Mouse (Mus musculus) midbrain, embryonic 16.5 days (tissue): Measurements from ENCODE around the gene Galnt2. TPM values are rescaled to one million over a fixed set of nuclear protein-coding genes. Genes with fewer than 3 reads are reported as not detected.

Source experiments
- ATAC-seq: fragments of 200-750 bp; cut with Nextera tagmentation; 2 replicates; pipeline ENCODE4 v1.8.0; 2017; ENCODE audit warnings: moderate TSS enrichment
- H3K27ac ChIP-seq: fragments of 300-500 bp; sonication (generic); 2 replicates; pipeline ENCODE4 v1.5.1; 2014; ENCODE audit warnings: mild to moderate bottlenecking, low read length, mixed read lengths
- H3K27me3 ChIP-seq: fragments of 300-500 bp; sonication (generic); 2 replicates; pipeline ENCODE4 v1.6.1; 2014; ENCODE audit warnings: low read depth, low read length, mixed read lengths; ENCODE audit not compliant: control insufficient read depth, insufficient read depth
- H3K36me3 ChIP-seq: fragments of 300-500 bp; sonication (generic); 2 replicates; pipeline ENCODE4 v1.6.1; 2014; ENCODE audit warnings: mild to moderate bottlenecking, low read length, moderate library complexity, mixed read lengths; ENCODE audit not compliant: control insufficient read depth, insufficient read depth
- H3K4me1 ChIP-seq: fragments of 300-500 bp; sonication (generic); 2 replicates; pipeline ENCODE4 v1.6.1; 2014; ENCODE audit warnings: mild to moderate bottlenecking, low read length, mixed read lengths; ENCODE audit not compliant: control insufficient read depth, insufficient read depth
- H3K4me2 ChIP-seq: fragments of 300-500 bp; sonication (generic); 2 replicates; pipeline ENCODE4 v1.6.1; 2014; ENCODE audit warnings: mild to moderate bottlenecking, low read length, mixed read lengths
- H3K4me3 ChIP-seq: fragments of 300-500 bp; sonication (generic); 2 replicates; pipeline ENCODE4 v1.5.1; 2014; ENCODE audit warnings: low read depth, mild to moderate bottlenecking, low read length, moderate library complexity, mixed read lengths
- H3K9ac ChIP-seq: fragments of 300-500 bp; sonication (generic); 2 replicates; pipeline ENCODE4 v1.6.1; 2014; ENCODE audit warnings: low read depth, low read length, mixed read lengths
- H3K9me3 ChIP-seq: fragments of 300-500 bp; sonication (generic); replicated peaks from 2 replicates; pipeline ENCODE4 v1.6.1; 2014; ENCODE audit warnings: mild to moderate bottlenecking, low read length, mixed read lengths; ENCODE audit not compliant: control insufficient read depth, poor library complexity, severe bottlenecking
- WGBS: fragments of 180-500 bp; shearing (Covaris S2); extraction: QIAGEN DNeasy Blood & Tissue Kit; methylation state at CpG from one replicate; pipeline ENCODE4 v1.1.7; 2014; 5-methylcytosine and 5-hydroxymethylcytosine counted together
- polyA plus RNA-seq: library from polyadenylated mRNA; unstranded; fragments of >200 nt; fragmentation: Nextera tagmentation; extraction: Ambion mirVana; gene quantifications from 2 replicates; pipeline ENCODE4 v1.2.1, GENCODE M21; 2015

Galnt2 gene
- polyA plus RNA-seq, 1 experiment from 2014 or later: 45.7 TPM

DNA sequence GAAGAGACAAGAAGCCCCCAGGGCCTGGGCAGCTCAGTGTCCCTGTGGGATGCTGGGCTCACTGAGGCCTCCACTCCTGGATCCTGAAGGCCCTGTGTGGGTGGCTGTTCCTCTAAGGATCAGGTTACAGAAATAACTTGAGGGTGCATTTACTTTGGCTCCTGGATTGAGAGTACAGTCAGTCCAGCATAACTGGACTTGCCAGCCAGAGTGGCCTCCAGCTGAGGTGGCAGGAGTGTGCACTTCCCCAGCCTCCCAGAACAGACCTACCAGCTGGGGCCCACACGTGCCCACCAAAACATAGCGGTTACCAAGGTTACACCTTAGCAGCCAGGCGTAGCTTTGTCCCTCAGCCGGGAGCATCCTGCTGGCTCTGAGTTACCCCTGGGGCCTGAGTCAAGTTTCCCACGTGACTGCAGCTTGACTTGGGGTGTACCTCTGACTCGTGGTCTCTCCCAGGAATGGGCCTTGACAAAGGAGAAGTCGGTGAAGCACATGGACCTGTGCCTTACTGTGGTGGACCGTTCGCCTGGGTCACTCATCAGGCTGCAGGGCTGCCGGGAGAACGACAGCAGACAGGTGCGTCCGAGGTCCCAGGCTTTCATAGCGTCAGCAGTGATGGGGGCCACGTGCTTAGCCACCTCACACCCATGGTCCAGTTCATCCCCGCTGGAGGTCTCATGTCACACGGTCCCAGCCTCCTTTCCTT, 109.3 kb downstream of the Galnt2 start:
- Histone ChIP-seq H3K9ac (no peak overlapping the region), H3K27ac (no peak overlapping the region), H3K27me3 (no peaks in the 10 kb centered on the region), H3K36me3 (peaks cover 31% of the 10 kb centered on the region), H3K9me3 (no peaks in the 10 kb centered on the region), H3K4me2 (no peak overlapping the region), H3K4me1 (no peaks in the 10 kb centered on the region; the same call in 1 of the 2 replicates), H3K4me3 (no peak overlapping the region)
- ATAC-seq: no peak; the same call in 1 of the 2 replicates
- 58% methylated on average over 17 of the region's 17 CpGs for WGBS

DNA sequence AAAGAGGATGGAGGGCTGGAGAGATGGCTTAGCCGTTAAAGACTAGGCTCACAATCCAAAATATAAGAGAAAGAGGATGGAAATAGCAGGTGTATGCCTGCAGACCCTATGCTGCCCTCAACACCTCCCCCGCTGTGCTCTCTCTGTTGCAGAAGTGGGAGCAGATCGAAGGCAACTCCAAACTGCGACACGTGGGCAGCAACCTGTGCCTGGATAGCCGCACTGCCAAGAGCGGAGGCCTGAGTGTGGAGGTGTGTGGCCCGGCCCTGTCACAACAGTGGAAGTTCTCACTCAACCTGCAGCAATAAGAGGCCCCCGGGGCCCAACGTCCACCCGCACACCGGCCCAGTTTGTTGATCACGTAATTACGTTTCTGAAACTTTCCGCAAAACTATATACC, 112.0 kb downstream of the Galnt2 start:
- Histone ChIP-seq H3K36me3 (peaks cover 29% of the 10 kb centered on the region), H3K4me1 (no peaks in the 10 kb centered on the region; the same call in 1 of the 2 replicates), H3K9ac (no peak overlapping the region), H3K4me3 (no peak overlapping the region), H3K4me2 (no peak overlapping the region), H3K27ac (no peak overlapping the region), H3K27me3 (no peaks in the 10 kb centered on the region), H3K9me3 (no peaks in the 10 kb centered on the region)
- no peak for ATAC-seq
- WGBS: 96% methylated on average over 15 of the region's 15 CpGs

DNA sequence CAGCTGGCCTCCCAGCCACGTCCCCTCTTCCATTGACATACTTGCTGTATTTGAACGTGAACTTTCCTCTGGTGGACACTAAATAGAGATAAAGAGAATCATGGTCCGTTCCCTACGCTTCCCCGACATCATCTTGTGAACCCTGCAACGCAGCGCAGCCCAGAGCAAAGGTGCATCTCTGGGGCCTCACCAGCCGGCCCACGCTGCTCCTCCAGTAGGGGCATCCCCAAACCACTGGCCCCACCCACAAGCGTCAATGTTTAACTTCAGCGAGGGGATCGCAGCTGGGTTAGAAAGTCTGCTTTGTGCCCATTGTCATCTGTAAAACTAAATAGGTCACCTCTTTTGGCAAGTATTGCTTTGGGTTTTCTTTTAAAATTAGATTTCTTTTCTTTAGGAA, 112.8 kb downstream of the Galnt2 start:
- Histone ChIP-seq H3K27me3 (no peaks in the 10 kb centered on the region), H3K9me3 (no peaks in the 10 kb centered on the region), H3K4me1 (no peaks in the 10 kb centered on the region; the same call in 1 of the 2 replicates), H3K4me3 (no peak overlapping the region), H3K4me2 (no peak overlapping the region), H3K9ac (no peak overlapping the region), H3K27ac (no peak overlapping the region), H3K36me3 (peaks cover 20% of the 10 kb centered on the region)
- ATAC-seq: no peak
- 95% methylated on average over 12 of the region's 12 CpGs for WGBS

DNA sequence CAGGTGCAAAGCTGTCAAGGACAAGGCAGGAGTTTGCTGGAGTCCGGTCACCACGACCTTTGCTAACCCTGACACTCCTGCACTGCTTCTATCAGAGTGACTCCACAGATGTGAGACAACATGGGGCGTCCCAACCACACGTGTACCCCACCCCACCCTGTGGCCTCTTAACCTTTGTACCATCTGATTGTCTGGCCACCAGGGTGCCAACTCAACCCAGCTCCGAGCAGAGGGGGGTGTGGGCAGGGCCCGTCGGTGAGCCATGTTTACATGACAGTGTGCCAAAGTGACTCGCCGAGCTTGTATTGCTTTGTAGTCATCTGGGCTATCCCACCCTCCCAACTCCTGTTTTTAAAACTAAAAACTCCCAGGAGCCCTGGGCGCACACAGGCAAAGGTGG, 113.9 kb downstream of the Galnt2 start:
- Histone ChIP-seq H3K4me1 (no peaks in the 10 kb centered on the region; the same call in 1 of the 2 replicates), H3K27me3 (no peaks in the 10 kb centered on the region), H3K27ac (no peak overlapping the region), H3K36me3 (peaks cover 20% of the 10 kb centered on the region), H3K4me3 (no peak overlapping the region), H3K4me2 (no peak overlapping the region), H3K9me3 (no peaks in the 10 kb centered on the region), H3K9ac (no peak overlapping the region)
- 82% methylated on average over 10 of the region's 10 CpGs for WGBS
- no peak for ATAC-seq

DNA sequence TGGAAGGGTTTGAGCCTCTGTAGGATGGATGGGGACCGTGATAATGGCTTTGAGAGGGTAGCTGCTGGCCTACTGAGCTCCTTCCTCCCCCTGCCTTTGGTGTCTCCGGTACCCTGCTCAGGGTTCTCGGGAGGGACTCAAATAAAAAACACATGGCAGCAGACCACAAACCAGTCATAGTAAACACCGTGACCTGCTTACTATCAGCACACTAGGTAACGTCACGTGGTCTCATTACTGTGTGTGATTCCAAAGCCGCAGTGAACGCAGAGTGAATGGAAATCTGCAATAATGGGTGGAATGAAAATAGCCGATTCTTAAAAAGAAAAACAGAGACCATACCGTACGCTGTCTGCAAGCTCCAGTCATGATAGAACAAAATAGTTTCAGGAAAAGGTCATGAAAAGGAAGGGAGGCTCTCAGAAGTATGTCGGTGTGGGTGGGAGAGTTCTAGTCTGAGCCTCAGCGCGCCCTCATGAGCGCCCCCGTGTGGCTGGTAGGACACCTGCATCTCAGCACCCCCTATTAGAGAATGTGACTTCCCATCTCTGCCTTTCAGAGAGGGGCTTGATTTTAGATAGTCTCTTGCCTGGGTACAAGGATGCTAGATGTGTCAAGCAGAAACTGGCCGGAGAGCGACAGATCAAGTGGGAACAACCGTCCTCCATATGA, 115.8 kb downstream of the Galnt2 start:
- Histone ChIP-seq H3K27ac (no peak overlapping the region), H3K27me3 (no peaks in the 10 kb centered on the region), H3K36me3 (peaks cover 14% of the 10 kb centered on the region; the same call in 1 of the 2 replicates), H3K9me3 (no peaks in the 10 kb centered on the region), H3K9ac (no peak overlapping the region; the same call in 1 of the 2 replicates), H3K4me1 (no peaks in the 10 kb centered on the region), H3K4me3 (no peak overlapping the region), H3K4me2 (no peak overlapping the region)
- peak; percentile 52; the same call in 1 of the 2 replicates for ATAC-seq
- 45% methylated on average over 19 of the region's 19 CpGs for WGBS

DNA sequence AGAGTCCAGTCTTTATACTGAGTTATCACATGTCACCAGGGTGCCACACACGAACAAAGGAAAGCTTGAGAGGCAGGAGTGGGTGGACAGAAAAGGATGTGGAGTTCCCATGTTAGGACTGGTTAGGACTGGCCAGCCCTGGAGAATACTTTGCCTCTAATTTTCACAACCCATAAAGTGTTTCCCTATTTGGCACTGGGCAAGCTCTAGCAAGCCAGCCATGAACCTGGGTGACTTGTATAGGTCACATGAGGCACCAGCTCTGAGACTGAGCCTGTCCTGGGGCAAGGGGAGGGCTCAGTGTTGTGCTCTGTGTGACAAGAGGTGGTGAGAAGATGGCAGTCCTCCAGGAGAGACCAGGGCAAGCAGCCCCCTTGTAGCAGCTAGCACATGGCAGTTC, 116.9 kb downstream of the Galnt2 start:
- no peak for ATAC-seq

DNA sequence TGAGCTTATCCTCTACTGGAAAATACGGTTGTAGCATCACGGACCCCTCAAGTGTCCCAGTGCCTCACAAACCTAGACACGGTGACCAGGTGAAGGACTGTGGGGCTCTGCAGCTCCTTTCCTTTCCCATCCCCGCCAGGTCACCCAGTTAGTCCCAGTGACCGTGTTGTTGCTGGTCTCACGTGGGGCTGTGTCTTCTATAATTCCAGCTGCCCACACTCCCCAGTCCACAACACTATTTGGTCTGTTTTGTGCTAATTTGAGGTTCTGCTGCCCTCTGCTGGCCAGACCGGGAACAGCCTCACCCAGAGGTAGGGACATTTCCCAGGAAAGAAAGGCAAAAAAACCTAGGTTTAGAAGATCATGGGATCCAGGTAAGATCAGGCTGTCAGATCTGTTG, 118.5 kb downstream of the Galnt2 start:
- peak; percentile 40; the same call in 1 of the 2 replicates for ATAC-seq
- Histone ChIP-seq H3K9ac (no peak overlapping the region), H3K4me3 (no peak overlapping the region), H3K4me1 (no peaks in the 10 kb centered on the region), H3K36me3 (peaks cover 4% of the 10 kb centered on the region; the same call in 1 of the 2 replicates), H3K27ac (no peak overlapping the region), H3K9me3 (no peaks in the 10 kb centered on the region), H3K4me2 (no peak overlapping the region), H3K27me3 (no peaks in the 10 kb centered on the region)
- 40% methylated on average over 7 of the region's 7 CpGs for WGBS

More for the DNA sequence above, 116.9 kb downstream of the Galnt2 start:
- H3K4me1 ChIP-seq: no peaks in the 10 kb centered on the region
- WGBS: 36% methylated on average over 1 of the region's 1 CpGs
- no peak overlapping the region for H3K4me3 ChIP-seq
- H3K9ac ChIP-seq: no peak overlapping the region
- H3K27ac ChIP-seq: no peak overlapping the region
- H3K4me2 ChIP-seq: no peak overlapping the region
- H3K36me3 ChIP-seq: peaks cover 11% of the 10 kb centered on the region; the same call in 1 of the 2 replicates
- H3K27me3 ChIP-seq: no peaks in the 10 kb centered on the region
- no peaks in the 10 kb centered on the region for H3K9me3 ChIP-seq

DNA sequence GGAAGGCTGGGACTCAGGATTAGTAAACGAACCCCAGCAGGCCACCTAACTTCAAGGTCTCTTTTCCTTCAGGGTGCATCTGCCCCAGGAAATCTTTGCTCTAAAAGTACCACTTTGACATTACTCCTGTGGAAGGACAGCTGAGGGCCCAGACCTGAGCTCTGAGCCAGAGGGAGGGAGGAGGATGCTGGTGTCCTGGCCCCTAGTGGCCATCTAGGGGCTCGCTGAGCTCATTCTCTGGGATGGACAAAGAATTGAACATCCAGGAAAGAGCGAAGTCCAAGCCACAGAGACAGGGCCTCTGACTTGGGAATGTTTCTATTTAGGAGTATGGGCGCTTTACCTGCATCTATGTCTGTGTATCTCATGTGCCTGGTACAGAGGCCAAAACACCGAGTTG, 120.4 kb downstream of the Galnt2 start:
- 66% methylated on average over 5 of the region's 5 CpGs for WGBS
- no peak overlapping the region for H3K9ac ChIP-seq
- H3K27ac ChIP-seq: no peak overlapping the region
- H3K27me3 ChIP-seq: no peaks in the 10 kb centered on the region
- no peaks in the 10 kb centered on the region for H3K4me1 ChIP-seq
- no peaks in the 10 kb centered on the region for H3K9me3 ChIP-seq
- H3K4me3 ChIP-seq: no peak overlapping the region
- no peak for ATAC-seq
- H3K4me2 ChIP-seq: no peak overlapping the region
- no peaks in the 10 kb centered on the region for H3K36me3 ChIP-seq

DNA sequence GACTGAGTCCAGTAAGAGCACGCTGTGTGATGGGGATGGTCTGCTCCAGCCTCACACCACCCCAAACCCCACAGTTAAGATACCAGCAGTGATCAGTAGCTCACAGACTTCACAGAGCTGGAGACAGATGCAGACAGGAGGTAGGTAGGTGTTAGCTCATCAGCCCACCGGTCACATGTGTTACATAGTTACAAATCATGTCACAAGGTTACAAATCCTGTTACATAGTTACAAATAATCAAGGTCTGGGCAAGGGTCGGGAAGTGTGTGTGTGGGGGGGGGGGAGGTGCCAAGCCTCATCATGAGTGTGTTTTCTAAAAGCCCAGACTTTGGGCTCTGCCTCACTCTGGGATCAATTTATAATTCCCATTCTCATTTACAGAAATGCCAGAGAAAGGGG, 129.7 kb downstream of the Galnt2 start:
- no peaks in the 10 kb centered on the region for H3K4me1 ChIP-seq
- no peak for ATAC-seq

More for the DNA sequence above, 129.7 kb downstream of the Galnt2 start:
- Histone ChIP-seq H3K36me3 (no peaks in the 10 kb centered on the region), H3K4me3 (no peak overlapping the region), H3K9ac (no peak overlapping the region), H3K9me3 (no peaks in the 10 kb centered on the region), H3K4me2 (no peak overlapping the region), H3K27ac (no peak overlapping the region), H3K27me3 (no peaks in the 10 kb centered on the region)
- WGBS: 84% methylated on average over 3 of the region's 3 CpGs
